Mouse (Mus musculus) stomach, embryonic 16.5 days (tissue): ENCODE measurements around the gene Arl3. TPM values are rescaled to one million over a fixed set of nuclear protein-coding genes. Genes with fewer than 3 reads are reported as not detected.

ENCODE experiments used
- ATAC-seq: fragments of 200-750 bp; cut with Nextera tagmentation; 2 replicates; pipeline ENCODE4 v1.8.0; 2017; ENCODE audit warnings: moderate number of reproducible peaks, moderate TSS enrichment; ENCODE audit not compliant: insufficient read depth, low FRiP score
- H3K27ac ChIP-seq: fragments of 300-500 bp; sonication (generic); 2 replicates; pipeline ENCODE4 v1.5.1; 2014; ENCODE audit warnings: low read length
- H3K27me3 ChIP-seq: fragments of 300-500 bp; sonication (generic); 2 replicates; pipeline ENCODE4 v1.6.1; 2014; ENCODE audit warnings: low read length, control low read depth, mixed read lengths; ENCODE audit not compliant: control insufficient read depth, insufficient read depth
- H3K36me3 ChIP-seq: fragments of 300-500 bp; sonication (generic); 2 replicates; pipeline ENCODE4 v1.6.1; 2014; ENCODE audit warnings: low read length; ENCODE audit not compliant: control insufficient read depth, insufficient read depth
- H3K4me1 ChIP-seq: fragments of 300-500 bp; sonication (generic); 2 replicates; pipeline ENCODE4 v1.6.1; 2014; ENCODE audit warnings: low read length, control low read depth, mixed read lengths; ENCODE audit not compliant: control insufficient read depth, insufficient read depth
- H3K4me2 ChIP-seq: fragments of 300-500 bp; sonication (generic); 2 replicates; pipeline ENCODE4 v1.6.1; 2014; ENCODE audit warnings: low read depth, low read length, mixed read lengths
- H3K4me3 ChIP-seq: fragments of 300-500 bp; sonication (generic); replicated peaks from 2 replicates; pipeline ENCODE4 v1.5.1; 2014; ENCODE audit warnings: mild to moderate bottlenecking, low read length
- H3K9ac ChIP-seq: fragments of 300-500 bp; sonication (generic); 2 replicates; pipeline ENCODE4 v1.6.1; 2014; ENCODE audit warnings: low read length
- H3K9me3 ChIP-seq: fragments of 300-500 bp; sonication (generic); replicated peaks from 2 replicates; pipeline ENCODE4 v1.6.1; 2016; ENCODE audit warnings: low read length, control low read depth; ENCODE audit not compliant: control insufficient read depth
- WGBS: fragments of 180-500 bp; shearing (Covaris S2); extraction: QIAGEN DNeasy Blood & Tissue Kit; methylation state at CpG from one replicate; pipeline ENCODE4 v1.1.7; 2014; 5-methylcytosine and 5-hydroxymethylcytosine counted together
- polyA plus RNA-seq: library from polyadenylated mRNA; unstranded; fragments of >200 nt; fragmentation: Nextera tagmentation; extraction: Ambion mirVana; gene quantifications from 2 replicates; pipeline ENCODE4 v1.2.1, GENCODE M21; 2015

Arl3 gene
- polyA plus RNA-seq = 98.1 and 105 TPM in 2 replicates

DNA sequence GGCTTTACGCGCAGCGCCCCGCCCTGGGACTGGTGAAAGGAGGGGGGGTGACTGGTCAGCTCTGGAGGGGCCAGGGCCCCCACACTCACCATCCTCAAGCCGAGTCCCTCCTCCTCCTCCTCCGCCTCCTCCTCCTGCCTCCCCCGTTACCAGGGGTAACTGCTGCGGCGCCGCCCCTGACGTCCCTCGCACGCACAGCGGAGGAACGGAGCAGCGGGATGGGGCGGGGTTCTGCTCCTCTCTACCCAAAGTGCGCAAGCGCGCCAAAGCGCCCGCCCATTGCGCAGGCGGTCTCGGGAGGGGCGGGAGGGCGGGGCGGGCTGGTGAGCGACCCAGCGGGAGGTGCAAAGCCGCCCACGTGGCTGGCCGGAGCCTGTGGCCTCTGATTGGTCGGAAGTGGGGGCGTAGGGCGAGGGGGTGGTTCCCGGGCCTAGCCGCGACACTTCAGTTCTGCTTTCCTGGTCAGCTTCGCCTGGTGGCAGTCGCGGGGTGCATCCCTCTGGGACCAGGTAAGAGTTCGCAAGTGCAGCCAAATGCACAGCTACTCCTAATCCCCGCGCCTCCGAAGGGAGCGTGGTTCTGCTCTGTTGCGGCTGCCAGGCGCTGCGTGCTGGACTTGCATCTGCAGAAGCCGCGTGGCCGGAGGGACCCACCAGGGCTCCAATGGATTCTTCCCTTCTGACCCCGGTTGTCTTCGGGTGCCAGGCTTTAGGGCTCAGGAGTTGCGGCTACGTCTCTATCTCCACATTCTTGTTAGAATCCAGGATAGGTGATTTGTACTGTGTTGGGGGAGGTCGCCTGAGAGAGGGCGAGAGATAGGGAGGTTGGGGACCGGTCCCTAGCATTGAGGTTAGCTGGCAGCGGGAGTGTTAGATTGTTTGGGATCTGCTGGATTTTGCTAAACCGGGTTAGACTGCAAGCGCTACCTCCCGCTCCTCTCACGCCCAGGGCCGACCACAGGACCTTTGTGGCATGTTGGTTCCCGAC, at the start of gene Arl3, which contains the start of gene Sfxn2:
Gene Arl3, minus strand, starts transcription at position 248 of the 987 bp plus-strand sequence.
Gene Sfxn2, plus strand, starts transcription at position 415 of the 987 bp plus-strand sequence.
- under 1% methylated on average over 63 of the region's 67 CpGs for WGBS
- peak; percentile 97 for ATAC-seq

DNA sequence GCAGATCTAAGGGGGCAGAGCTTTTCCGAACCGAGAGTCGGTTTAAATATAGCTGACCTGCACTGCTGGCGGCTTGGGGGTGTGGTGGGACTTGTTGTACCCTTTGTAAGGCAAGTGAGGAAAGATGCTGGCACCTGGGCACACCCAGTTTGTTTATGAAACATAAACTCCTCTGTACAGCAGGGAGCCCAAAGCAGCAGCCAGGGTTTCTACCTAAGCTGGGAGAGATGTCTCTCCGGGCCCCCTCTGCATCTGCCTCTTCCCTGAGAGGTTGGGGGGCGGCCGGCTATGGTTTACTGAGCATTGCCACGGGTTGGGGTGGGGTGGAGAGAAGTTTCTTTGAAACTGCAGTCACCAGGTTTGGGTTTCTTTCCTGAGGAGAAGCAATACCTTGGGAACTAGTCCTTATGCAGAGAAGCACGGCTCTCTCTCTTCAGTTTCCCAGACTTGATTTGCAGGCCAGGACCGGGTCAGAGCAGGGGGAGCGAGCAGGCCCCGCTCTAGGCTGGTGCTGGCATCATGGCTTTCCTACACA, 49.7 kb upstream of the Arl3 start:
- Histone ChIP-seq H3K4me2 (peak overlapping the region; percentile 65), H3K9me3 (no peaks in the 10 kb centered on the region), H3K4me1 (peaks cover 64% of the 10 kb centered on the region), H3K27ac (peak overlapping the region; percentile 89), H3K36me3 (no peaks in the 10 kb centered on the region), H3K4me3 (peak overlapping the region; percentile 47), H3K27me3 (no peaks in the 10 kb centered on the region), H3K9ac (peak overlapping the region; percentile 71)
- WGBS = 25% methylated on average over 12 of the region's 12 CpGs
- ATAC-seq = no peak

More for the DNA sequence above, at the start of gene Arl3, which contains the start of gene Sfxn2:
- peak within 1 kb of the TSS; percentile 63 for H3K4me3 ChIP-seq
- H3K9me3 ChIP-seq = no peaks in the 10 kb centered on the region
- peaks cover 18% of the 10 kb centered on the region for H3K4me1 ChIP-seq
- peak within 1 kb of the TSS; percentile 84 for H3K9ac ChIP-seq
- no peaks in the 10 kb centered on the region for H3K36me3 ChIP-seq
- no peaks in the 10 kb centered on the region for H3K27me3 ChIP-seq
- H3K27ac ChIP-seq = peak within 1 kb of the TSS; percentile 66
- peak within 1 kb of the TSS; percentile 94 for H3K4me2 ChIP-seq

DNA sequence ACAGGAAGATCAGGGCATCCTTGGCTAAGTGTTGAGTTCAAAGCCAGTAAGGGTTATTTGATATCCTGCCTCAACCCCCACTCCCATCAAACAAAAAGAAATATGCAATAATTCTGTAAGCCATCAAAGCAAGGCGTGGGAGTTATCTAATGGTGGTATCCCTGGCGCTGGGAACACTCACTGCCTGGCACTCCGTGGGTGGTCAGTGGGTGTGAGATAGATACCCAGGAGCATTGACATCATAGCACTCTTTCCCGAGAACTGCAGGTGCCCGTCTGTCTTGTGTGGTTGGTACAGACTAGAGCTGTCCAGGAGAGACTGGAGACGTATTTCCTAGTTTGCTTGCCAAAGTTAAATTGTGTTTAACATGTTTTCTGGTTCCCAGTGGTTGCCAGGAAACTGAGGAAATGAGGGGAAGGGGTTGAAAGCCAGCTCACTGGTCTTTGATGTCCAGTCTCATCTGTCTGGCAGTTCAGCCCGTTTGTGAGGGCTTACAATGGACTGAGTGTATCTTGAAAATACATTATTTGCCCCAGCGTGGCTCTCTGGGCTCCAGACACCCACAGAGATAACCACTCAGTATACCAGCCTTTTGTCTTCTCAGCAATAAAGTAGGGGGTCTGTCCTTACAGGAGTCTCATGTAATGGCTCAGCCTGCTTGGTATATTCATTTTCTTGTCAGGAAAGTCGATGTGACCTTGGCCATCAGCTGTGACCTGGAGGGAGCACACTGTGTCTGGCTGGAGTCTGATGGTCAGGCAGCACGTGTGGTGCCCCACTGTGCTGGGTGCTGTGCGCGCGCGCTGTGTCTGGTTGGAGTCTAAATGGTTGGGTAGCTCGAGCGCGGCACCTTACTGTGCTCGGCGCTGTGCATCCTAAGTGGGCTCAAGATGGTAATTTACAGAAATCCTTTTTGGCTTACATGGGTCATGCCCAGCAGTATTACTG, 48.5 kb upstream of the Arl3 start:
- Histone ChIP-seq H3K9ac (no peak overlapping the region), H3K4me1 (peaks cover 69% of the 10 kb centered on the region), H3K27ac (no peak overlapping the region), H3K4me2 (no peak overlapping the region), H3K9me3 (no peaks in the 10 kb centered on the region), H3K27me3 (no peaks in the 10 kb centered on the region), H3K4me3 (no peak overlapping the region), H3K36me3 (no peaks in the 10 kb centered on the region)
- WGBS = 73% methylated on average over 19 of the region's 19 CpGs
- no peak for ATAC-seq

DNA sequence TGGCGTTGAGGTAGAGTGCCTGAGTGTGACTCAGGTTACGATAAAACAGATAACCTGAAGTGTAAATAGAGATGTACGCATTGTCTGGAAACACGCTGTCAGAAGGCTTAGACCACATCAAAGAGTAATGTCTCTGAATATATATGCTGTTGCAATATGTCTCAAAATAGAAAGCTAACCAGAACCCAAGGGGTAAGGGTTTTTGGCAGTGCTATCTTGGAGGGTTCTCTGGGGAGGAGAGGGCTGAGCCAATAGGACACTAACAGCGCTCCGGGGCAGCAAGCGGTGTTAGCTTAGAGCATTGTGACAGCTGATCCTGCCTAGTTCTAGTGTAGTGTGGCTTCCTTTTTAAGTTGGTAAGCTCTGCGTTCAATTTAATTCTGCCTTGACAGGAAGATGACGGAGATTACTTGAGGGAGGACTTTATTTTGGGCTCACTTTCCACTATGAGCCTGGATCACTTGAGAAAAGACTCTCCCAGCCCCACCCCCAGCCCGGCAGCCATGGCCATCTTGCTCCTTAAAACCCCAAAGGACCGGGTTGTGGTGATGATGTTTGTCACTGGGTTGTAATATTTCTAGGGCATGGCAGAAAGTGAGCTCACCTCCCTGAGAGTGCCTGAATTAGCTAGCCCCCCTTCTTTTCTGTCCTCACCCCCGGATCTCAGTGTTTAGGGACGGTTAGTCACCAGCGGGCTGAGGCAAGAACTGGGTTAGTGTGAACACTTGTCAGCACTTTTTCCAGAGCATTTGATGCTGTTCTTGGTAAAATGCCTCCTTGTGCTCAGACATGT, 47.2 kb upstream of the Arl3 start:
- H3K4me1 ChIP-seq = peaks cover 69% of the 10 kb centered on the region
- H3K4me3 ChIP-seq = no peak overlapping the region
- H3K27ac ChIP-seq = peak overlapping the region; percentile 38

DNA sequence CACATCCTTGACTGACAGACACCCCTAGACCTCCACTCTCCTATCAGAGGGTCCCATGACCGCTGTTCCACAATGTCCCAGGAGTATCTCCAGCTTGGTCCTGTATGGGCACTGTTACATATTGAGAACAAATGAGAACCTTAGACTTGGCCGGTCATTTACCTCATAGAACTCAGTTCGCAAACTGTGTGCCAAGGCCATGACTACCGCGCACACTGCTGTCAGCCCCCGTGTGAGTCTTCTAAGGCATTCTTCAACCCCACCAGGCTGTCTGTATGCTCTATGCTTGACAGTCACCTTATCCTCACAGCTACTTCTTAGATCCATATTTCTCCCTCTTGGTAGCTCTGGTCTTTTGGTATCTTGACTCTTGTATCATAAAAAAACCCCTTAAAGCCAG, 46.5 kb upstream of the Arl3 start:
- peak overlapping the region; percentile 38; the same call in 1 of the 2 replicates for H3K27ac ChIP-seq

More for the DNA sequence above, 47.2 kb upstream of the Arl3 start:
- no peaks in the 10 kb centered on the region for H3K36me3 ChIP-seq
- H3K9ac ChIP-seq = no peak overlapping the region
- no peak overlapping the region for H3K4me2 ChIP-seq
- whole genome bisulfite sequencing = 60% methylated on average over 14 of the region's 14 CpGs
- no peaks in the 10 kb centered on the region for H3K9me3 ChIP-seq
- no peaks in the 10 kb centered on the region for H3K27me3 ChIP-seq
- ATAC-seq = no peak

DNA sequence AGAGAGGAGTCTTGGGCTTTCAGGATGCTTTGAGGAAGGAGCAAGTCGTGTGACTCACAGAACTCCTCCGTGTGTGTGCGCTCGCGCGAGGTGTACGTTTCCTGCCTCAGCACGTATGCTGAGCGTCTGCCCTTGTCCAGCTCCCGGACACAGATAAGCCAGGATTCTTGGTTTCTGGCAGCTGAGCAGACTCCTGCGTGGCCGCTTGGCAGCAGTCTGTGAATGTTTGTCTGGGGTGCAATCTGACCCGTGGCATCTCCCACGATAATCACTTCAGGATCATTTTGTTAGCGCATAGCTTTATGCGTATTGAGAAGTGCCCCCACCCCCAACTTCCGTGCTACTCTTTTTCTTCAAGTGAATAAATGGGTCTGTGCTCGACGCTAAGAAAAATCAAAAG, 46.0 kb upstream of the Arl3 start:
- H3K4me1 ChIP-seq = peaks cover 61% of the 10 kb centered on the region

More for the DNA sequence above, 46.5 kb upstream of the Arl3 start:
- Histone ChIP-seq H3K36me3 (no peaks in the 10 kb centered on the region), H3K4me1 (peaks cover 66% of the 10 kb centered on the region), H3K4me2 (no peak overlapping the region), H3K4me3 (no peak overlapping the region), H3K9ac (no peak overlapping the region), H3K27me3 (no peaks in the 10 kb centered on the region), H3K9me3 (no peaks in the 10 kb centered on the region)
- ATAC-seq = no peak
- 91% methylated on average over 6 of the region's 6 CpGs for WGBS

DNA sequence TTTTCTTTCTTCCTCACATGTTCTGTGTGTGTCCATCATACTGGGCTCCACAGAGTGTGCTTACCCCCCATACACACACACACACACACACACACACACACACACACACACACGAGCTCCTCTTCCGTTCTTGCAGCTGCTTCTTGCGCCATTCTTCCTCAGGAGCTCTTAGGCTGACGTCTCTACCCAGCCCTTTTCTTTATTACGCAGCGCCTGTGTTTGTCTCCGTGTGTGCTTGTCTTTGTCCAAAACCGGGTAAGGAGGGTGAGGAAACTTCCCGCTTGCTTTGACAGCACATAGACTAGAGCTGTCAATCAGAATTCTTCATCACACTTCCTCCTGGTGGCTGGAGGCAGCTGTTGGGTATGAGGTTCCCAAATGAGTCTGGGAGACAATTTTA, 45.3 kb upstream of the Arl3 start:
- no peaks in the 10 kb centered on the region for H3K9me3 ChIP-seq
- peaks cover 54% of the 10 kb centered on the region for H3K4me1 ChIP-seq
- no peak overlapping the region for H3K9ac ChIP-seq
- no peaks in the 10 kb centered on the region for H3K27me3 ChIP-seq
- no peak for ATAC-seq
- H3K4me3 ChIP-seq = no peak overlapping the region
- H3K4me2 ChIP-seq = no peak overlapping the region
- H3K36me3 ChIP-seq = no peaks in the 10 kb centered on the region
- 0 out of 2 replicates have a peak overlapping the region, but pooled peaks have one; percentile 43 for H3K27ac ChIP-seq
- 57% methylated on average over 9 of the region's 9 CpGs for WGBS

More for the DNA sequence above, 46.0 kb upstream of the Arl3 start:
- Histone ChIP-seq H3K9ac (no peak overlapping the region), H3K4me3 (no peak overlapping the region), H3K27ac (0 out of 2 replicates have a peak overlapping the region, but pooled peaks have one; percentile 43), H3K9me3 (no peaks in the 10 kb centered on the region), H3K36me3 (no peaks in the 10 kb centered on the region), H3K4me2 (no peak overlapping the region), H3K27me3 (no peaks in the 10 kb centered on the region)
- 51% methylated on average over 19 of the region's 19 CpGs for WGBS
- ATAC-seq = no peak

DNA sequence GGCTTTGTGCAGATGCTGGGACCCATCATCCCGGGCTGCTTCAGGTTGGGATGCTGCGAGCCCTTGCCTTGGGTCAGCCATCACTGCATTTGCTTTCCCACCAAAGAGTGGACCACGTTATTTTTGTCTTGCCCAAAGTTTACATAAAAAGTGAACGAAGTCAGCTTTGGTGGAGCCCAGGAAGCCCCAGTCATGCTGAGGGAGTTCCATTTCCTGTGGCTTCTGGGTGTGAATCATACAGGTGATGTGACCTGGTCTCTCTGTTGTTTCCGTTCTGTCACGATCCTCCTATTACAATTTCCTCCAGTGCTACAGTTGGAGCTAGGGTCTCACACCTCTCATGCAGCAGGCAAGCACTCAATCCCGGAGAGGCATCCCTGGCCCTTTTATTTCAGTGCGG, 44.4 kb upstream of the Arl3 start:
- Histone ChIP-seq H3K4me2 (no peak overlapping the region), H3K27ac (no peak overlapping the region), H3K4me3 (no peak overlapping the region), H3K27me3 (no peaks in the 10 kb centered on the region), H3K9me3 (no peaks in the 10 kb centered on the region), H3K4me1 (peaks cover 50% of the 10 kb centered on the region), H3K36me3 (no peaks in the 10 kb centered on the region), H3K9ac (no peak overlapping the region)
- WGBS = 73% methylated on average over 8 of the region's 8 CpGs
- ATAC-seq = no peak
